Mouse (Mus musculus): ENCODE results near the gene Traf7. TPM values are rescaled to one million over a fixed set of nuclear protein-coding genes. Genes with fewer than 3 reads are reported as not detected.

Traf7 gene
- polyA plus RNA-seq, 1 experiment = 108 TPM

DNA sequence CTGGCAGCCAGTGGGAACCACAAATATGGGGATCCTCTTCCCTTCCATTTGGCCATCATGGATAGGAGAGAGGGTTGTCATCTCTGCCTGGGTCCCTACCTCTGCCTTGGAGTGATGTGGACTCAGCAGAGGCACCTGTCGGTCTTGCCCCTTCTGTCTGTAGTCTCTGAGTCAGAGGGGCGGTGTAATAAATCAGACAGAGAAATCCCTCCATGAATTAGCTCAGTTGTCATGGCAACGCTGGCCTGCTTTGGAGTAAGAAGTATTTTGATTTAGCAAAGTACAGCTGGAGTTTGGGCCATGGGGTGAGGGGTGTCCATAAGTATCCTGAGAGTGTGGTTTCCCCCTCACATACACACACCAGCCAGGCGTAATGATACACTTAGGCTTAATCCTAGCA lies 37.3 kb downstream of the Traf7 start:
- TF ChIP-seq POLR2A (IDR thresholded peaks at IDR 0.05; ENCODE audit: borderline replicate concordance, control insufficient read depth, low read depth, low read length) (no peak), CTCF (IDR thresholded peaks at IDR 0.05; ENCODE audit: control insufficient read depth, insufficient read depth, low read length) (no peak)
- Histone ChIP-seq H3K4me1 (ENCODE audit: control insufficient read depth, insufficient read depth, low read length) (no peaks in the 10 kb centered on the region), H3K27ac (ENCODE audit: control insufficient read depth, insufficient read depth, low read depth, low read length, poor library complexity) (no peak overlapping the region), H3K4me3 (replicated peaks; ENCODE audit: control insufficient read depth, low read depth, low read length) (no peak overlapping the region)
- WGBS = 77% methylated on average over 4 of the region's 4 CpGs

DNA sequence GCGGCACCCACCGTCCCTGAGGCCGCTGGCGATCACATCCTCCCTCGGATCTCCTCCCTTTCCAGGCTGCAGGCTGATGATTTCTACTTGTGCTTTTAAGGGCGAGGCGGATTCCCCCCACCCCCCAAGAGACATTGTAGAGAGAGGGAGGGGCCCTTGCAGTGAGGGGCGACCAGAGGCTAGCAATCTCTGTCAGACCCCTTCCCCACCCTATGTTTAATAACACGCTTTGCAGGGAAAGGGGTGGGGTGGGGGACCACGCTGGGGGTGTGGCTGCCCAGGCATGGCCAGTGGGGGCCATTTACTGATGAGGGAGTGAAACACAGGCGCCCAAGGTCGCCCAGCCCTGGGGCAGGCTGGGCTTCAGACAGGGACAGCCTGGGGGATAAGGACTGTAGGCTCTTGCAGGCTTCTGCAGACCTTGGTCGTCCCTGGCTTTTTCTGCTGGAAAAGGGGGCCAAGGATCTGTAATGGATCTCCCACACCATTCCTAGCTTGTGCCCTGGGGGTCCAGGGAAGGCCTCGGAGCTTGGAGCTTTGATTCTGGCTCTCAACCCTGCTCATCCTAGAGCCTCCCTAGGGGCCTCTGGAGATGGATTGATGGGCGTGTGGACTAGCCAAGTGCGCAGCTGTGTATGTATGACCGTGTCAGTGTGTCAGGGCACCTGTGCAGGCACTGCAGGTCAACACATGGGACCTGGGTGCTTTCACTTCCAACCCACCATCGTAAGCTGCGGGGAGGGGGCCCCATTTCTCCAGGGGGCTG lies 38.3 kb downstream of the Traf7 start:
- WGBS = 47% methylated on average over 19 of the region's 19 CpGs
- no peaks in the 10 kb centered on the region for H3K4me1 ChIP-seq (ENCODE audit: control insufficient read depth, insufficient read depth, low read length)
- H3K4me3 ChIP-seq (replicated peaks; ENCODE audit: control insufficient read depth, low read depth, low read length) = no peak overlapping the region
- no peak overlapping the region for H3K27ac ChIP-seq (ENCODE audit: control insufficient read depth, insufficient read depth, low read depth, low read length, poor library complexity)
- TF ChIP-seq POLR2A (IDR thresholded peaks at IDR 0.05; ENCODE audit: borderline replicate concordance, control insufficient read depth, low read depth, low read length) = no peak
- TF ChIP-seq CTCF (IDR thresholded peaks at IDR 0.05; ENCODE audit: control insufficient read depth, insufficient read depth, low read length) = no peak

DNA sequence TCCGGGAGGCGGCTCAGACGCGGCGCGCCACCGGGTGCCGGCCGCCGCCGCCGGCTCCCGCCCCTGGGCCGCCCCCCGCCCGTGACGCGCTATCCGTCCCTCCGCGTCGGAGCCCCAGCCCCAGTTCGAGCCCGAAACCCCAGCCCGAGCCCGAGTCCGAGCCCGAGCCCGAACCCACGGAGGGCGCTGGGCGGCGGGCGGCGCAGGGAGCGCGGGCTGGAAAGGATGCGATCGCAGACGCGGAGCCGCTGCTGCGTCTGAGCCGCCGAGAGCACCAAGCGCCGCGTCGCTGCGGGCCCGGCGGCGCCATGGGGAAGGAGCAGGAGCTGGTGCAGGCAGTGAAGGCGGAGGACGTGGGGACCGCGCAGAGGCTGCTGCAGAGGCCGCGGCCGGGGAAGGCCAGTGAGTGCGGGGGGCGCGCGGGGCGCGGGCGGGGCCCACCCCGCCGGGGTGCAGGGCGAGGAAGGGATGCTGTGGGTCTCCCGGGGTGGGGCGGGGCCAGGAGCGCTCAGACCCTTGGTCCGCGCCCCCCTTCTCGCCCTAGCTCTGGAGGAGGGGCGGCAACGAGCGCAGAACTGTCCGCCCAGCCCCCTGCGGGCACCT lies 39.0 kb downstream of the Traf7 start:
- Histone ChIP-seq H3K27ac (ENCODE audit: control insufficient read depth, insufficient read depth, low read depth, low read length, poor library complexity) (no peak overlapping the region), H3K4me3 (replicated peaks; ENCODE audit: control insufficient read depth, low read depth, low read length) (no peak overlapping the region), H3K4me1 (ENCODE audit: control insufficient read depth, insufficient read depth, low read length) (no peaks in the 10 kb centered on the region)
- 1% methylated on average over 76 of the region's 81 CpGs for WGBS
- TF ChIP-seq CTCF (IDR thresholded peaks at IDR 0.05; ENCODE audit: control insufficient read depth, insufficient read depth, low read length) (no peak), POLR2A (IDR thresholded peaks at IDR 0.05; ENCODE audit: borderline replicate concordance, control insufficient read depth, low read depth, low read length) (no peak)

DNA sequence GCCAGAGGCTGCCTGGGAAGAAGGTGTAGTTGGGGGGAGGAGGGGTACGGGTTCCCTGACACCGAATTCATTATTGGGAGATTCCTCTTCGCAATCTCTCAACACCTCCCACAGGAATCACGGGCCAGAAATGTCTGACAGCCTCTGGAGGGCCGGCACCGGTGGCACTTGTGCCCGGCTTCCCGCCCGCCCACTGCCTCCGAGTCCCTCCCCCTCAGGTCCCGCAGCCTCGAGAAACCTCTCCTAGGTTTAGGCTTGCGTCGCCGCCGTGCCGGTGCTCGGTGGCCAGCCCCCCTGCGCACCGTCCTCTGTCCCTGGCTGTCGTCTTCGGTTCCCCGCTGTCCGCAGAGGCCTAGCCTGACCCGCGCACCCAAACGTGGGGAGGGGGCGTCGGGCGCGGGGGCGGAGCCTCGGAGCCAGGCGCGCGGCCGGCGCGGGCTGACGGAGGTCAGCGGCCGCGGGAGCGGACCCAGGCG lies 39.5 kb downstream of the Traf7 start, which contains the start of gene Caskin1:
Gene Caskin1, plus strand, starts transcription at position 416 of the 476 bp plus-strand sequence.
- no peak for TF ChIP-seq CTCF (IDR thresholded peaks at IDR 0.05; ENCODE audit: control insufficient read depth, insufficient read depth, low read length)
- no peak for TF ChIP-seq POLR2A (IDR thresholded peaks at IDR 0.05; ENCODE audit: borderline replicate concordance, control insufficient read depth, low read depth, low read length)
- Histone ChIP-seq H3K27ac (ENCODE audit: control insufficient read depth, insufficient read depth, low read depth, low read length, poor library complexity) (no peak within 1 kb of the TSS), H3K4me1 (ENCODE audit: control insufficient read depth, insufficient read depth, low read length) (no peaks in the 10 kb centered on the region), H3K4me3 (replicated peaks; ENCODE audit: control insufficient read depth, low read depth, low read length) (no peak within 1 kb of the TSS)
- 2% methylated on average over 45 of the region's 45 CpGs for WGBS

DNA sequence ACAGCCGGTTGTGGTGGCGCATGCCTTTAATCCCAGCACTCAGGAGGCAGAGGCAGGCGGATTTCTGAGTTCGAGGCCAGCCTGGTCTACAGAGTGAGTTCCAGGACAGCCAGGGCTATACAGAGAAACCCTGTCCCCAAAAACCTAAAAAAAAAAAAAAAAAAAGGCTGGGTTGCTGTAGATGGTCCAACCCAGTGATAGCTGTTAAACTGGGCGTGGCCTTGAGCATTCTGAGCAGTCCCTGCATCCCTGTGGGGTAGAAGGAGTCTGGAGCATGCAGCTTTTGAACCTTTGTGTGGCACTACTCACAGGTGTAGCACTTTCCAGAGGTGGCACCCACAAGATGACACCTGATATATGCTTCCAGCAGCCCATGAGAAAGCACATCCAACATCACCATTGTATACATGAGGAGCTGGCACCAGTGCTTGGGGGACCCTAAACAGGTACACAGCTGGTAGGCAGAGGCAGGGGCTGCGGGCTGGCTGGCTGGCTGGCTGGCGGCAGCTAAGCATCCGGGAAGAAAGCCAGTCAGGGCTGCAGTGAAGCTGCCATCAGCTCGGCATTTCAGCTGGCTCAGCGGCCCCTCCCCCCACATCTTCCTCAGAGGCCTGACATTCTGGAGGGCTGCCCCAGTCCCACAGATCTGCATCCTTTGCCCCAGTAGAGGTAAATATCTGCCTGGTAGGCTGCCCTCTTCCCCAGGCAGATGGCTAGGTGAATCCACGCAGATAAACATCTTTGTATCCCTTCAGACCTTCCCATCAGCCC lies 42.5 kb downstream of the Traf7 start:
- no peak overlapping the region for H3K27ac ChIP-seq (ENCODE audit: control insufficient read depth, insufficient read depth, low read depth, low read length, poor library complexity)
- no peak overlapping the region for H3K4me3 ChIP-seq (replicated peaks; ENCODE audit: control insufficient read depth, low read depth, low read length)
- TF ChIP-seq CTCF (IDR thresholded peaks at IDR 0.05; ENCODE audit: control insufficient read depth, insufficient read depth, low read length) (no peak), POLR2A (IDR thresholded peaks at IDR 0.05; ENCODE audit: borderline replicate concordance, control insufficient read depth, low read depth, low read length) (no peak)
- no peaks in the 10 kb centered on the region for H3K4me1 ChIP-seq (ENCODE audit: control insufficient read depth, insufficient read depth, low read length)
- 54% methylated on average over 11 of the region's 11 CpGs for WGBS

DNA sequence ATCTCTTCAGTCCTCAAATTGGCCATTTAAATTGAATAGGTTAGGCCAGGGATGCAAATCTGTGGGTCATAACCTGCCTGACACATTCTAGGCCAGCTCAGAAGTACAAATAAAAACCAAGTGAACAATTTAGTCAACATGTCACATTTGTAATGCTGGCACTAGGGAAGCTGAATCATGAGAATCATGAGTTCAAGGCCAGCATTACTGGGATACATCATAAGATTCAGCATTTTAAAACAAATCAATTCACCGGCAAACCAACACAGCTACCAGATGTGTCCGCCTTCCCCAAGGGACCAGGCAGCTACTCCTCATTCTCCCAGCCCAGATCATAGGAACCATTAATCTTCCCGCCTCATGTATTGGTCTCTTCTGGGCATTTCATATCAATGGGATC lies 44.2 kb downstream of the Traf7 start:
- no peak for TF ChIP-seq CTCF (IDR thresholded peaks at IDR 0.05; ENCODE audit: control insufficient read depth, insufficient read depth, low read length)
- TF ChIP-seq POLR2A (IDR thresholded peaks at IDR 0.05; ENCODE audit: borderline replicate concordance, control insufficient read depth, low read depth, low read length) = no peak
- WGBS = 89% methylated on average over 3 of the region's 3 CpGs

DNA sequence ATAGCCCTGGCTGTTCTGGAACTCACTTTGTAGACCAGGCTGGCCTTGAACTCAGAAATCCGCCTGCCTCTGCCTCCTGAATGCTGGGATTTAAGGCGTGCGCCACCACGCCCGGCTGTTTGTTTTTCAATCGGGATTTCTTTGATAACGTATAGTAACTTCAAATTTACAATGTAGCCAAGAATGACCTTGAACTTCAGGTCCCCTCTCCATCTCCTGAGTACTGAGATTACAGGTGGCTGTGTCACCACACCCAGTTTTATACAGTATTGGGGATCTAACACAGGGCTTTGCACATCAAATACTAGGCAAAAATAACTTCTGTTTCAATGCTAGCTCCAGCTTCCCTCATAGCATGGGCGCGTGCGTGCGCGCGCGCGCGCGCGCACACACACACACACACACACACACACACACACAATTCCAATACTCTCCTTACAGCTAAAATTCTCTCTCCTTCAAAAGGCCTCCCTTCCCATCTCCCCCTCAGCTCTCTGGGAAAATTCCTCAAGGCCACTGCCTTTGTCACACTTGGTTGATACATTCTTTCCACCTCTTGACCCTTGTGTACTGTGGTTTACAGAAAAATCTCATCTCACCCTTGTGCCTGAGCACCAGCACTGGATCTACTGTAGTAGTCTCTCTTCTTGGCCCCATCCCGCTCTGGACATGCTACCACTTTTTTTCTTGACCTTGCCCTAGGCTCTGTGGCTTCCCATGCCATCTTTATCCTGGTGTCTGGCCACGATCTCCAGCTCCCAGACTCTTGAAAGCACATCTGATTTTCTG lies 46.5 kb downstream of the Traf7 start:
- TF ChIP-seq POLR2A (IDR thresholded peaks at IDR 0.05; ENCODE audit: borderline replicate concordance, control insufficient read depth, low read depth, low read length) (no peak), CTCF (IDR thresholded peaks at IDR 0.05; ENCODE audit: control insufficient read depth, insufficient read depth, low read length) (no peak)
- Histone ChIP-seq H3K27ac (ENCODE audit: control insufficient read depth, insufficient read depth, low read depth, low read length, poor library complexity) (no peak overlapping the region), H3K4me1 (ENCODE audit: control insufficient read depth, insufficient read depth, low read length) (peaks cover 4% of the 10 kb centered on the region; the same call in 1 of the 2 replicates), H3K4me3 (replicated peaks; ENCODE audit: control insufficient read depth, low read depth, low read length) (no peak overlapping the region)
- 92% methylated on average over 20 of the region's 20 CpGs for WGBS

More for the DNA sequence above, 44.2 kb downstream of the Traf7 start:
- Histone ChIP-seq H3K27ac (ENCODE audit: control insufficient read depth, insufficient read depth, low read depth, low read length, poor library complexity) (no peak overlapping the region), H3K4me3 (replicated peaks; ENCODE audit: control insufficient read depth, low read depth, low read length) (no peak overlapping the region), H3K4me1 (ENCODE audit: control insufficient read depth, insufficient read depth, low read length) (no peaks in the 10 kb centered on the region; the same call in 1 of the 2 replicates)
